Mouse (Mus musculus) heart, embryonic 15.5 days (tissue): Measurements from ENCODE around the gene Anxa6. TPM values are rescaled to one million over a fixed set of nuclear protein-coding genes. Genes with fewer than 3 reads are reported as not detected.
A peak's percentile ranks its signal among the peaks of the same experiment; 100 is the strongest.

Experiments used
- ATAC-seq: fragments of 200-750 bp; cut with Nextera tagmentation; replicated peaks from 2 replicates; pipeline ENCODE4 v1.8.0; 2017; ENCODE audit warnings: low read depth, moderate TSS enrichment; ENCODE audit not compliant: insufficient number of reproducible peaks, insufficient read depth, low FRiP score
- H3K27ac ChIP-seq: fragments of 300-500 bp; sonication (generic); 2 replicates; pipeline ENCODE4 v1.5.1; 2015; ENCODE audit warnings: mild to moderate bottlenecking, inconsistent platforms
- H3K27me3 ChIP-seq: fragments of 300-500 bp; sonication (generic); 2 replicates; pipeline ENCODE4 v1.6.1; 2015; ENCODE audit warnings: inconsistent platforms
- H3K36me3 ChIP-seq: fragments of 300-500 bp; sonication (generic); 2 replicates; pipeline ENCODE4 v1.6.1; 2015; ENCODE audit warnings: mild to moderate bottlenecking, inconsistent platforms
- H3K4me1 ChIP-seq: fragments of 300-500 bp; sonication (generic); replicated peaks from 2 replicates; pipeline ENCODE4 v1.6.1; 2015; ENCODE audit warnings: inconsistent platforms
- H3K4me2 ChIP-seq: fragments of 300-500 bp; sonication (generic); 2 replicates; pipeline ENCODE4 v1.6.1; 2015; ENCODE audit warnings: inconsistent platforms, mild to moderate bottlenecking, moderate library complexity
- H3K4me3 ChIP-seq: fragments of 300-500 bp; sonication (generic); 2 replicates; pipeline ENCODE4 v1.5.1; 2015; ENCODE audit warnings: mild to moderate bottlenecking, inconsistent platforms
- H3K9ac ChIP-seq: fragments of 300-500 bp; sonication (generic); 2 replicates; pipeline ENCODE4 v1.6.1; 2015; ENCODE audit warnings: mild to moderate bottlenecking, inconsistent platforms
- H3K9me3 ChIP-seq: fragments of 300-500 bp; sonication (generic); replicated peaks from 2 replicates; pipeline ENCODE4 v1.6.1; 2016; ENCODE audit warnings: inconsistent platforms
- WGBS: fragments of 180-500 bp; shearing (Covaris S2); methylation state at CpG from one replicate; pipeline ENCODE4 v1.1.7; 2015; ENCODE audit warnings: mixed read lengths; 5-methylcytosine and 5-hydroxymethylcytosine counted together
- polyA plus RNA-seq: library from polyadenylated mRNA; unstranded; fragments of >200 nt; fragmentation: Nextera tagmentation; extraction: Ambion mirVana; gene quantifications from 2 replicates; pipeline ENCODE4 v1.2.1, GENCODE M21; 2015

Gene Anxa6
- polyA plus RNA-seq, 1 experiment from 2014 or later, result 315 TPM

DNA sequence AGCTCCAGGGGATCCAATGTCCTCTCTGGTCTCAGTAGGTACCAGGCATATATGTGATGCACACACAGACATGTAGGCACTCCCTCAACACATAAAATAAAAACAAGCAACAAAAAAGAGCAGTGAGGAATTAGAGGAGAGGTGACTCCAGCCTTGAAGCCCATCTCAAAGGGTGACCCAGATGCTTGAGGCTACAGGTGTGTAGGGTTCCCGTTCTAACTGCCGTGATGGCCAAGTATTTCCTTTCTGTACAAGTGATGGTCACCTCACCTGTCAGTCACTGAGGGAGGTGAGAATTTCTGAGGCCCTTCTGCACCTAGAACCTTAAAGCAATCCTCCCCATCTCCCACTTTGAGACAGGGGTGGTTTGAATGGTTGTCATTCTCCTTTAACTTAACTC is 56.9 kb downstream of the Anxa6 start:
- Histone ChIP-seq H3K27me3 (no peaks in the 10 kb centered on the region), H3K4me1 (peaks cover 28% of the 10 kb centered on the region), H3K9ac (no peak overlapping the region), H3K4me2 (no peak overlapping the region), H3K36me3 (peaks cover 35% of the 10 kb centered on the region), H3K4me3 (no peak overlapping the region), H3K9me3 (no peaks in the 10 kb centered on the region), H3K27ac (no peak overlapping the region)
- WGBS, result 97% methylated on average over 2 of the region's 2 CpGs
- no peak for ATAC-seq

DNA sequence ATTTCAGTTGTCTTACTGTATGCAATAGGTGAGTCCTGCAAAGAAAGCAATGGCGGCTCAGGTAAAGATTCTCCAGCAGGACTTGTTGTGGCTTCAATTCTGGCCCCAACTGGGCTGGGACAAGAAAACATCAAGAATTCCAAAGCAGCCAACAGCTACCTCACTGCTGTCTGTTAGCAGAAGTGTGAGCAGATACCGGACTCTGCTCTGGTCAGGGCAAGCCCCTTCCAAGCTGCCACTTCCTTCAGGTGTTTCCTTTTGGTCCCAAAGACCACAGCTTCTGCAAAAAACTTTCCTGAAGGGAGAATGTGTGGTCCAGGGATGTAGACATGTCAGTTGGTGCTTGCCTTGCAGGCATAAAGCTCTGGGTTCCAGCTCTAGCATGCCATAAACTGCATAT is 57.5 kb downstream of the Anxa6 start:
- no peaks in the 10 kb centered on the region for H3K9me3 ChIP-seq
- WGBS, result 83% methylated on average over 2 of the region's 2 CpGs
- no peak overlapping the region for H3K4me3 ChIP-seq
- no peak for ATAC-seq
- no peaks in the 10 kb centered on the region for H3K27me3 ChIP-seq
- H3K4me1 ChIP-seq, result peaks cover 28% of the 10 kb centered on the region
- no peak overlapping the region for H3K27ac ChIP-seq
- no peak overlapping the region for H3K4me2 ChIP-seq
- H3K36me3 ChIP-seq, result peaks cover 32% of the 10 kb centered on the region
- H3K9ac ChIP-seq, result no peak overlapping the region

DNA sequence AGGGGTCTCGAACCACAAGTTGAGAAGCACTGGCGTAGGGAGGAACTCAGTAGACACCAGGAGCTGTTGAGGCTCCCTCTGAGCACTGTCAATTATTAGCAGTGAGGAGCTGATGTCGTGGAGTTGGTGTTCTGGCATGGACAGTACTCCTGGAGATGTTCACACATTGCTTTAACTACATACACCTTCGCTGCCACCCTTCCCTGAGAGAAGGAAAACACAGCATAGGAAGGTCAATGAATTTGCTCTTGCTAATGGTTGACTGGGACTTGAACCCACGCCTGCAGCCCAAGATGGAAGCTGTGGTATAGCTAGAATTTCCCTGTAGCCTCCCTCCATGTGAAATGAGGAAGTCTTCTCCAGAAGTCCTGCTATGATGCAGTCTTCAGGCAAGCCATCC is 57.9 kb downstream of the Anxa6 start:
- Histone ChIP-seq H3K9ac (no peak overlapping the region), H3K4me1 (peaks cover 28% of the 10 kb centered on the region), H3K4me2 (no peak overlapping the region), H3K4me3 (no peak overlapping the region), H3K9me3 (no peaks in the 10 kb centered on the region), H3K36me3 (peaks cover 27% of the 10 kb centered on the region), H3K27ac (no peak overlapping the region), H3K27me3 (no peaks in the 10 kb centered on the region)
- WGBS, result 81% methylated on average over 5 of the region's 5 CpGs
- no peak for ATAC-seq

DNA sequence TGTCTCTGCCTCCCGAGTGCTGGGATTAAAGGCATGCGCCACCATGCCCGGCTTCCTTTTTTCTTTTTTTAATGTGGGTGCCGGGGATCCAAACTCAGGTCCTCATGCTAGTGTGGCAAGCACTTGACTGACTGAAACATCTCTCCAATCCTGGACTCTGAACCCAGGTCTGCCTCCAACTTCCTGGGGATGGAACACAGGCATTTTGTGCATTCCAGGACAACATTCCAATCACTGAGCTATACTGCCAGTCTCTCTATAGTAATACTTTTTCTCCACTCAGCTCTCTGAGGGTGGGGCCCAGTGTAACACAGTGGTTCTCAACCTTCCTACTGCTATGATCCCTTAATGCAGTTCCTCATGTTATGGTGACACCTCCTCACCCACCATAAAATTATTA is 58.6 kb downstream of the Anxa6 start:
- H3K27ac ChIP-seq, result no peak overlapping the region
- H3K9ac ChIP-seq, result no peak overlapping the region
- H3K9me3 ChIP-seq, result no peaks in the 10 kb centered on the region
- H3K4me3 ChIP-seq, result no peak overlapping the region
- no peak for ATAC-seq
- peaks cover 28% of the 10 kb centered on the region for H3K4me1 ChIP-seq
- H3K4me2 ChIP-seq, result no peak overlapping the region
- H3K27me3 ChIP-seq, result no peaks in the 10 kb centered on the region
- 81% methylated on average over 4 of the region's 4 CpGs for WGBS
- peaks cover 20% of the 10 kb centered on the region; the same call in 1 of the 2 replicates for H3K36me3 ChIP-seq

DNA sequence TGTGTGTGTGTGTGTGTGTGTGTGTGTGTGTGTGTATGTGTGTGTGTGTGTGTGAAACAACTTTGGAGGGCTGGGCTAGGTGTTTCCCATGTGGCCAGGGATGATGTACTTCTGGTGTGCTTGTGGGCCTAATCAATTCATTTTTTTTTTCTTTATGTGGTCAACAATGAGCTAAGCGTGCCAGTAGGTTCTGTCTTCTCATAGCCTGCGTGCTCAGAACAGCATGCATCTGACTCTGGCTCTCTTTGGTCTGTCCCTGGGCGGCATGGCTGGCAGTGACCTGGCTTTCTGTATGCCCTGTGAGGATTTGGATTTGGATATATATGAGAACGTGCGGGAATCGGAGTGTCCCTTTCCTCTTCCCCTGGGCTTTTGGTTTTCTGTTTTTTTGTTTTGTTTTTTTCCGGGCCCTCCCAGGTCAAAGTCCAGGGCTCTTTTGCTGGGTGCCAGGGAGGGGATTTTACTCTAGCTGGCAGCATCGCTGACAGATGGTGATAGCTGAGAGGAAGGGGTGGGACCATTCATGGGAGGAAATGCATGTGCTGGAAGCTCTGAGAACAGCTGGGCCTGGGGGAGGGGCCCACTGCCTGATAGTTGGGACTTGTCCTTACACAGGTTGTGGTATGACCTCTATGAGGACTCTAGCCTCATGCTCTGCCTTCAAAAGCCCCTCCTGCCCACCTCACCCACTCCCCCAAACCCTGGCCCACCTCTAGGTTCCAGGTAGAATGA is 59.6 kb downstream of the Anxa6 start:
- no peak overlapping the region; the same call in 1 of the 2 replicates for H3K9ac ChIP-seq
- H3K4me1 ChIP-seq, result peaks cover 21% of the 10 kb centered on the region
- ATAC-seq, result peak; percentile 67; the same call in 1 of the 2 replicates
- H3K27ac ChIP-seq, result peak overlapping the region; percentile 62
- H3K27me3 ChIP-seq, result no peaks in the 10 kb centered on the region
- H3K9me3 ChIP-seq, result no peaks in the 10 kb centered on the region
- H3K4me3 ChIP-seq, result no peak overlapping the region
- peaks cover 11% of the 10 kb centered on the region; the same call in 1 of the 2 replicates for H3K36me3 ChIP-seq
- WGBS, result 48% methylated on average over 8 of the region's 8 CpGs
- peak overlapping the region; percentile 6; the same call in 1 of the 2 replicates for H3K4me2 ChIP-seq

DNA sequence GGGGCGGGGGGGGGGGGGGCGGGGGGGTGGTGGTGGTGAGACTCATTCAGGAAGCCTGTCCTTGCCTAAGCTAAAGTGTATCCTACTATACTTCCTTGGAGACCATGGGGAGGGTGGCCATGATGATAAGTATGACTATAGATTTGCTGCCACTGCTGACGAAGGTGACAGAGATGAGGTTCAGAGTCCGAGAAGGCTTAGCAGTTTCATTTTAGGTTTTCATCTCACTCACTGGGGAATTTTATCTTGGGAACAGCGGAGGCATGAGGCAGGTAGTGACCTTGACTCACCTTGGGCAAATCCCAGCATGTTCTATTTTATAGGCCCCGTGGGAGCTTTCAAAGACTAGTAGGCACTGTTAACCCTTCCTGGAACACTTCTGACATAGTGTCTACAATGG is 60.5 kb downstream of the Anxa6 start:
- peak overlapping the region; percentile 62 for H3K27ac ChIP-seq

DNA sequence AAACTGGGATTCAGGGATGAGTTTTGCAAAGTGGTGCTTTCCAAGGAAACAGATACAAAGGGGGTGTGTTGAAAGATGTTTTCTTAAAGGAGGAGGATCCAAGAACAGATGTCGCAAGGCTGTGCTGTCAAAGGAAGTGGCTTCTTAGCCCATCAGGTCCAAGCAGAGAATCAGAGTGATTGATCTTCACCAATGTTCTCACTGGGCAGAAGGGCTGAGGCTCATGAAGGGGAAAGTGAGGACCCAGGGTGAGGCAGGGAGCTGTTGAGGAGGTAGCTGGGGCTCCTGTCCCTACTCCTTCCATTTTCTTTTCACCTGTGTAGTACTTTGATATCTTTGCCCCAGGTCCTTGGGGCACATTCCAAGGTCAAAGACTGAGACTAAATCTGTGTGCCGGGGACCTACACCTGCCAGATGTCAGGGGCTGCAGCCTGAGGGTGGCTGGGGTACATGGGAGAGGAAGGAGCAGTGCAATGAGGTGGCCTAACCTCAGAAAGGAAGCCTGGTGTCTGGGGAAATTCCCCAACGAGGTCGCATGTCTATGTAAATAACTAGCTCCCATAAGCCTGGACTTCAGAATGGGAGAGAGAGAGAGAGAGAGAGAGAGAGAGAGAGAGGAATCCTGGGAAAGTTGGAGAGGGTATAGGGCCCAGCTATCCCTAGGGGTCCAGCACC is 61.1 kb downstream of the Anxa6 start:
- H3K27ac ChIP-seq, result no peak overlapping the region

More for the DNA sequence above, 60.5 kb downstream of the Anxa6 start:
- H3K9me3 ChIP-seq, result no peaks in the 10 kb centered on the region
- ATAC-seq, result no peak
- H3K4me3 ChIP-seq, result no peak overlapping the region
- peaks cover 21% of the 10 kb centered on the region for H3K4me1 ChIP-seq
- H3K9ac ChIP-seq, result no peak overlapping the region
- 46% methylated on average over 6 of the region's 6 CpGs for WGBS
- H3K4me2 ChIP-seq, result no peak overlapping the region
- H3K36me3 ChIP-seq, result 0 out of 2 replicates have a peak, but pooled peaks cover 2% of the 10 kb centered on the region
- no peaks in the 10 kb centered on the region for H3K27me3 ChIP-seq

DNA sequence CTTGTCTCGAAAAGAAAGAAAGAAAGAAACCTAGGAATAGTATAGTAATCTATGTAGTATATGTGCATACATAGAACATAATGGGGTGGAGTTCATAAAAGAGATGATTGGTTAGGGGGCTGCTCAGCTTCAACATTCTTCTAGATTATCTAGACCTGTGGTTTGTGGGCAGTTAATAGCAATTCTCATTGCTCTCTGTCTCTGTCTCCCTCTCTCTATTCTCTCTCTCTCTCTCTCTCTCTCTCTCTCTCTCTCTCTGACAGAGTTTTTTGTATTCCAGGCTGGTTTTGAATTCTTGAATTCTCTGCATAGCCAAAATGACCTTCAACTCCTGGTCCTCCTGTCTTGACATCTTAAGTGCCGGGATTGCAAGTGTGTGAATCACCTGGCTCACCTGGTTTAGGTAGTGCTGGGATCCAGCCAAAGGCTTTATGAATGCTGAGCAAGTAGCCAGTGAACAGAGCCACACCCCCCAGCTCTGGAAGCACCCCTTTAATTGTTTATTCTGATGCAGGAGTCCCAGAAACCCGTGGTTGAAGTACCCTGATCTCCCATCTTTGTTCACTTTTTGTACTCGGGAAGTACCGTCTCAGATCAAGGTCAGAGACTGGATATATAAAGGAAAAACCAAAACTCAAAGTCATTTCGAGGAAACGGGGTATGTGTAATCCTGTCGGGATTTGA is 61.7 kb downstream of the Anxa6 start:
- H3K36me3 ChIP-seq, result no peaks in the 10 kb centered on the region
- 68% methylated on average over 8 of the region's 8 CpGs for WGBS
- no peak overlapping the region for H3K9ac ChIP-seq
- no peak overlapping the region for H3K4me2 ChIP-seq
- no peaks in the 10 kb centered on the region for H3K9me3 ChIP-seq
- no peak overlapping the region for H3K4me3 ChIP-seq
- ATAC-seq, result no peak
- H3K4me1 ChIP-seq, result peaks cover 21% of the 10 kb centered on the region
- no peaks in the 10 kb centered on the region for H3K27me3 ChIP-seq
- no peak overlapping the region for H3K27ac ChIP-seq

More for the DNA sequence above, 61.1 kb downstream of the Anxa6 start:
- no peak overlapping the region for H3K4me3 ChIP-seq
- no peak for ATAC-seq
- H3K4me2 ChIP-seq, result no peak overlapping the region
- no peak overlapping the region for H3K9ac ChIP-seq
- no peaks in the 10 kb centered on the region for H3K9me3 ChIP-seq
- WGBS, result 44% methylated on average over 4 of the region's 4 CpGs
- H3K27me3 ChIP-seq, result no peaks in the 10 kb centered on the region
- H3K4me1 ChIP-seq, result peaks cover 21% of the 10 kb centered on the region
- no peaks in the 10 kb centered on the region for H3K36me3 ChIP-seq

DNA sequence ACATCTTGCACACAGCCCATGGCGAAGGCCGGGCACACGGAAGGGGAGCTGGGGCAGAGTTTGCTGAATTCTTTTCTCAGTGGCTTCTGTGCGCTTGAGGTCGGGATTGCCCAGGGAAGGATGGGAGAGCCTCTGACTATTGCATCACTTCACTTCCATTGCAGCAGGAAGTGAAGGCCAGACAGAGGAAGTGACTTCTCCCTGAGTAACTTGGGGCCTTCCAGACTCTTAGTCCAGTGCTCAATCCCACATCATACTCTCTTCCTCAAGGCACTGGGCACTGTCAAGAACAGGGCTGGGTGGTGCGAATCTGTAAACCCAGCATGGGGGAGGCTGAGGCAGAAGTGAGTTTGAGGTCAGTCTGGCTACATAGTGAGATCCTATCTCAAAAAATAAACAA is 68.0 kb downstream of the Anxa6 start:
- Histone ChIP-seq H3K4me3 (no peak overlapping the region), H3K27ac (no peak overlapping the region), H3K9me3 (no peaks in the 10 kb centered on the region), H3K36me3 (no peaks in the 10 kb centered on the region), H3K4me2 (no peak overlapping the region), H3K27me3 (no peaks in the 10 kb centered on the region), H3K9ac (no peak overlapping the region), H3K4me1 (peaks cover 24% of the 10 kb centered on the region)
- WGBS, result 75% methylated on average over 6 of the region's 6 CpGs
- ATAC-seq, result no peak

DNA sequence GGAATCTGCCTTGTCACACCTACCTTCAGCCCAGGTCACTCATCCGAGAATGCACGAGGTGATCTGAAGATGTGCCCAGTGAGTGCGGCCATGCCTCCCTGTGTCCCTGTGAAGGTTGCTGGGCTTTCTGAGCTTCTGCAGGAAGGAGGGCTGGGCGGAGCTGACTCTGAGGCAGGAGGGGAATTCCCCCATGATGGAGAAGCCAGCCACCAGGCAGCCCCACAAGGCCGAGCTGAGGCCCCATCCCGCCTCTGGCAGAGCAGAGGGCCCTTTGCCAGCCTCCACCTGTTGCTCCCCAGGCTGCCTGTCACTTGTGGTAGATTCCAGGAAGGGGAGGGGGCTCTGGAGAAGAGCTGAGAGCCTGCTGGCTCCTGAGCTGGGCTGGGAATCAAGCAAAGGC is 70.4 kb downstream of the Anxa6 start, which contains the start of gene Tnip1:
Gene Tnip1, minus strand, starts transcription at position 108 of the 400 bp plus-strand sequence.
- Histone ChIP-seq H3K27me3 (no peaks in the 10 kb centered on the region), H3K4me1 (peaks cover 37% of the 10 kb centered on the region), H3K36me3 (no peaks in the 10 kb centered on the region), H3K9me3 (no peaks in the 10 kb centered on the region), H3K27ac (peak within 1 kb of the TSS; percentile 60), H3K4me2 (peak within 1 kb of the TSS; percentile 47), H3K4me3 (peak within 1 kb of the TSS; percentile 30), H3K9ac (peak within 1 kb of the TSS; percentile 22)
- peak; percentile 61 for ATAC-seq
- WGBS, result 20% methylated on average over 6 of the region's 6 CpGs

DNA sequence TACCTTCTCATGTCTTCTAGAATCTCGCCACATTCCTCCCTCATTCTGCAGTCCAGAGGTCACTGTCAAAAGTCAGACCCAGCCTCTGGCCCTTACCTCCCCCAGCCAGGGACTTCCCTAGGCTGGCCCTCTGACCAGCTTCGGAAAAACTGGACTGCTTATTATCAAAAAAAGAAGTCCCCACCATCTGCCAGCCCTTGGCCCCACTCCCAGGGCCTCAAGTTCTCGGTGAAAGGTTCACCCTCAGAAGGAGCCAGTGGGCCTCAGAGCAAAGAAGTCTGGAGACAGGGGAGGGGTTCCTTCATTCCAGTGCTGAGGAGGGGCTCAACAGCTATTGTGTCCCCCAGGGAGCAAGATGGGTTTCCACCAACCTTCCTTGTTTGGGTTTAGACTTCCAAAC is 71.3 kb downstream of the Anxa6 start:
- peak overlapping the region; percentile 22 for H3K9ac ChIP-seq

More for the DNA sequence above, 71.3 kb downstream of the Anxa6 start:
- ATAC-seq, result no peak
- Histone ChIP-seq H3K4me2 (peak overlapping the region; percentile 47), H3K27ac (peak overlapping the region; percentile 60), H3K36me3 (no peaks in the 10 kb centered on the region), H3K27me3 (no peaks in the 10 kb centered on the region), H3K4me1 (peaks cover 37% of the 10 kb centered on the region), H3K4me3 (peak overlapping the region; percentile 30), H3K9me3 (no peaks in the 10 kb centered on the region)
- 48% methylated on average over 3 of the region's 3 CpGs for WGBS
